Mouse (Mus musculus) WW6 (cell line): Measurements from ENCODE around the gene Gm9732.
"Not testable (repeated sequence)": the region's sequence is repeated elsewhere in the genome, so short reads cannot be mapped to it uniquely, and the experiment has no call there.

Source experiments
- DNase-seq: peaks from one replicate; pipeline ENCODE4 v3.0.0-alpha.2; 2013; ENCODE audit warnings: low read depth, low spot score

The Gm9732 gene

DNA sequence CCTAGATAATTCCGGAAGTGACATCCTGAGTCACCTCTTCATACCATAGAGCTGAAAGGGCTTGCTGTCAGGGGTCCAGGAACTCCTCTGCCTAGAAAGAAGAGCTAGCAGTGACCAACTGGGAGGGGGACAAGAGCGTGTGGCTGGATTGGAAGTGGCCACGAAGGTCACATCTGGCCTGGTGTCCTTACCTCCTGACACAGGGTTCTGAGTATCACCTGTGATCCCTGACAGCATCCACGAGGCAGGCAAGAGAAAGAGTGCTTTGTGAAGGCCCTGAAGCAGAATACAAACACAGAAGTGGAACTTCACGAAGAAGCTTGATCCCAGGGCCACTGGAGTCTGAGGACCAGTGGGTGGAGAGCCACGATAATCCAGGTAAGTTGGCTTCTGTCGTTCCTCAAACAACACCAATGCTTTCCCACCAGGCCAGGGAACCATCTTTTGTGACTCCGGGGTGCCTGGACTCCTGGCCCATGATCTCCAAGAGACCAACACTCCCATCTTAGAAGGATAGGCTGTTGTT, at the start of gene Gm9732:
Gene Gm9732 (plus strand): TSS at position 51 of the 526 bp plus-strand sequence.
- DNase-seq = not testable (repeated sequence)

DNA sequence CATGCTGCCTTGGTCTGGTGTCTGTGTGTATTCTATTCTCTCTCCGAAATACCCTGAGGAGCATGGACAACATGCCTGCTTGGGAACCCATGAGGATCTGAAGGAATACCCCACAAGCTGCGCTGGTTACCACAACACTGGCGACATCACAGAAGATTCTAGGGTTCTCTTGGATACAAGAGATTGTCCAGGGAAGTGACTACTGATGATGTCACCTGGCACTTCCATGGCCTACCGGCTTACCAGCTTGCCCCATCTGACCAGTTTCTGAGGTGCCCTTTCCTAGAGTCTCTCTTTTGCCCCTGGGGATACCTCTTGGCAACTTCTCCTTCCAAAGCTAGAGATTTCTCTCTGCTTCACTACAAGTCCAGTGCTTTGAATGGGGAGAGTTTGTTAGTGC, 39.6 kb upstream of the Gm9732 start, which contains the start of gene Gm8122:
Gene Gm8122 (minus strand): TSS at position 101 of the 400 bp plus-strand sequence.
- not testable (repeated sequence) for DNase-seq

DNA sequence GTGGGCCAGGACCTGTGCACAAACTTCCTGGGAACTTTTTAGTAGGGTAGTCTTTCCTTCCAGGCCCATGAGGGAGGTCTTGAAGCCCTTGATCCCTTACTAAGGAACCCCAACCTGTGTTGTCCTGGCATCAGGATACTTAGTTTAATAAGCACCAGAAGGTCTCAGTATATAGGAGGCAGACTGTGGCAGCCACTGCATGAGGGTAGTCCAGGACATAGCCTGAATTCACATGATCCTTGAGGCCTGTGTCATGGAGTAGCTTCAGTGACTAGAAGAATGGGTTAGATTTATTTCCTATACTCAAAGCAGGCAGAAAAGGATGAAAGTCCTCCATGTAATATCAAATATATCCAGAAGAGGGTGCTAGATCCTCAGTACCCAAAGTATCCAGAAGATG, 37.1 kb upstream of the Gm9732 start:
- not testable (repeated sequence) for DNase-seq

DNA sequence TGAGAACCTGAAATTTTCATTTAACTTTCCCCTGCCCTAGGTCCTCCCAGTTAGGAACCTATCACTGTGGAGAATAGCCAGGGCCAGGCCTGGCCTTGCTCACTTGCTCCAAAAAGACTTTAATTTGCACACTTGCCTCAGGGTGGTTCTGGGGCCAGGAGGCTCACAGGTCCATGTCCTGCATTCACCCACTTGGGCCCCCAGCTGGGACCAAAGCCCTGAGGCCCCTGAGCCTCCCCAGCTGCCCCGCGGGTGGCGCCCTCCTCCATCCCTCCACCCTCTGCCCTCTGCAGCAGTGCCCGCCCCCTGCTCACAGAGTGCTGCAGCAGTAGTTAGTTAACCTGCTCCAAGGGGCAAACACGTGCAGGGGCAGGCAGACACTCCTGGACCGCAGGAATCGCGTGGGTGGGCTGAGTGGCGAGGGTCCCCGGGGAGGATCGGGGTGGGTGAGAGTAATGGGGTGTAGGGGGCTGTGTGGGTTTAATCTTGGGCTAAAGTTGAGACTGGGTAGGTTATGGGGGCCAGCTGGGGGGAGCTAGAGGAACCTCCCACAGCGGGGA, 25.1 kb upstream of the Gm9732 start:
- not testable (repeated sequence) for DNase-seq

DNA sequence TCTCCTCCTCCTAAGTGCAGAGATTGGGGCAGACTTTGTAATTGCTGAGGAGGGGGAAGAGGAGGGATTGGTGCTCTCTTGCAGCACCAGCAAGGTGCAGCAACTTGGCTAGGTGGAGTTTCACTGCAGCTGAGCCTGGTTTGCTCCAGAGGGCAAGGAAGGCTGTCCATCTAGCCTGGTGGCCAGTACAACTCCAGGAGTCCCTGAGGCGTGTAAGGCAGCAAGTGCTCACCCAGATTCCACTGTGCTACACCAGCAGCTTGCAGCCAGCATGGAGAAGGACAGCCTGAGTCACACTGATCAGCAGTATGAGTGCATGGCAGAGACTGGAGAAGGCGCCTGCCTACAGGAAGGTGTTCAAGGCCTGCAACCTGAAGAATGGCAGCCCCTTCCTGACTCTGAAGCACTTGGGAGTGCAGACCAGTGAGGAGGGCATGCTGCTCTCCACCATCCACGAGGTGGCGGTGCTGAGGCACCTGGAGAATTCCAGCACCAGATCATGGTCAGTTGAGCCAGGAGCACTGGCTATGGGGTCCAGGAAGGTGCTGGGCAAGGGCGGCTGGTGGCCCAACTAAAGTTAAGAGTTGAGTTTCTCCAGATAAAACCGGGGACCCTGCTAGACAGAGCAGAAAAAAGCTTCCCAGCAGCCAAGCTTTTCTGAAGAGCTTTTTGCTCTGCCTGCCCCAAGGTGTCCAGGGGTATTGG, 24.1 kb upstream of the Gm9732 start:
- DNase-seq = not testable (repeated sequence)

DNA sequence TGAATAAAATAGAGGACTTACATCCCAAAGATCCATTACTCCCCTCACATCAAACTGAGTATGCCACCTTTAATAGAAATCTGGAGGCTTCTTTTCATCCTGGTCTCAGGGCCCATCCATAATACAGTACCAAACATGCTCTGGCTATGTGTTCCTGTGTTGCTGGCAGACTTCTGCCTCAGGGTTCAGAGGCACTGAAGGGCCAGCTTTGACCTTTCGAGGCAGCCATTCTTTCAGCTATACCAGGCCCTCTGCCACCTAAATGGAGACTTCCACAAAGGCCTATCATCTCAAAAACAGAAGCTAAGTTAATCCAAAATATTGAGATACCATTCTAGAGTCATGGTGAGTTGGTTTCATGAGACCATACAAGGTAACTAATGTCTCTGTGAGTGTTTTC, 18.3 kb upstream of the Gm9732 start:
- not testable (repeated sequence) for DNase-seq

DNA sequence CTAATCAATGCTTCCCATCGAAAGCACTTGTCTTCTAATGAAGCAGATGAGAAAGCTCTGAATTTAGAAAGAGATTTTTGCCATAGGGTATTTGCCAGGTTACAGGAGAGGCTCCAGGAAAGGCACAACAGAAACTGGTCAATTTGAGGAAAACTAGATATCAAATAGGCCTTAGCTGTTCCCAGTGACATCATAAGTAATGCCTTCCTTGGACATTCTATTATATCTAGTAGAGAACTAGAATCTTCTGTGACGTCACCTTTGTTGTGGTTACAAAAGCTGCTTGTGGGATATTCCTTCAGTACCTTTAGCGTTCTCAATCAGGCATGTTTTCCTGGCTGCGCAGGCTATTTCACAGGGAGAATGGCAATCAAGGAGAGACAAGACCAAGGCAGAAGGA, 16.5 kb upstream of the Gm9732 start, which contains the start of gene Gm8126:
Gene Gm8126 (plus strand): TSS at position 301 of the 400 bp plus-strand sequence.
- DNase-seq = not testable (repeated sequence)

DNA sequence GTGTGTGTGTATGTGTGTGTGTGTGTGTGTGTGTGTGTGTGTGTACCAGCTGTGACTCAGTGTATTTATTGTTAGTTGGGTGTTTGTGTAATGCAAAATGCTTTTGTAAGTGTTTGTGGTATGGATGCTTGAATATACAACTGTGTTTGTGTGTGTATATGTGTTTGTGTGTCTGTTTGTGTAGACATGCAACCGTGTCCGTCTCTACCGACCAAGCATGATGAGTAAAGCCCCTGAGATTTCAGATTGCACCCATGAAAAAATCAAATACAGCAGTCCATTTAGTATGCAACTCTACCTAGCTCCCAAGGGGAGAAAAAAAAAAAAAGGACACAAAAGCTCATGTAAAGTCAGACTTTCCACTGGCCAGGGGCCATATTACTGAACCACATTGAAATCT, 11.4 kb upstream of the Gm9732 start:
- not testable (repeated sequence) for DNase-seq

DNA sequence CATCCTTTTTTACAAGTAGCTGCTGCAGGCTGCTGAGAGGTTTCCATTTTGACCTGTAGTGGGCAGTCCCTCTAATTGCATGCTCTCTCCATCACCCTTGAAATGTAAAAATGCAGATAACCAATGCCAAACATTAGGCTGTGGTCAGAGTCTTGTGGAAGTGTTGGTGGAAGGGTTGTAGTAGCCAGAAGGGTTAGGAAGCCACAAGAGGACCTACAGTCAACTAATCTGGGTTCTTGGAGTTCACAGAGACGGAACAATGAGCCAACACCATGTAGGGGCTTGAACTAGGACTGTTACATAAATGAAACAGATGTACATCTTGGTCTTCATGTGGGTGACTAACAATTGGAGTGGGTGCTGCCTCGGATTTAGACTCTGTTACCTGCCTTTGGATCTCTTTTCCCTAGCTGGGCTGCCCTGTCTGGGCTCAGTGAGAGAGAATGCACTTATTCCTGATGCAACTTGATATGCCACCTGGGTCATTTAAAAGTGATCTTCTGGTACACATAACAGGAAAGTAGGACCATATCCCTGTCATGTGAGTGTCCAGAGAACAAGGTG, 6.2 kb upstream of the Gm9732 start:
- not testable (repeated sequence) for DNase-seq

DNA sequence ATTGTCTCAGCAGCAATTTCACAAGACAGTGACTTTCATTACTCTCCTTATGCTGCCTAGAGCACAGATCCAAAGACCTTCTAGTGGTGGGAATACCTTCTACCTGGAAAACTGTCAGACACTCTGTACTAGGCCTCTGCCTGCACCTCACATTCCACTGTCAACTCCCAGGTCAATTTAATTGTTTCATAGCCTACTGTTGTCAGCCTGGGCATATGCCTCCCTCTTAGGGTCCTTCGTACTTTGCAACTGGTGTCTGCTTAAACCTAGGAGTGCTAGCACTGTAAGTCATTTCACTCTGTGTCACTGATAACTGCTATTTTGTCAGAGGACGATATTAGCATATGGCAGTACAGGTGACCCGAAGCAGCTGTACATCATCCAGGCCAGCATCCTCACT, 5.6 kb upstream of the Gm9732 start:
- DNase-seq = not testable (repeated sequence)

DNA sequence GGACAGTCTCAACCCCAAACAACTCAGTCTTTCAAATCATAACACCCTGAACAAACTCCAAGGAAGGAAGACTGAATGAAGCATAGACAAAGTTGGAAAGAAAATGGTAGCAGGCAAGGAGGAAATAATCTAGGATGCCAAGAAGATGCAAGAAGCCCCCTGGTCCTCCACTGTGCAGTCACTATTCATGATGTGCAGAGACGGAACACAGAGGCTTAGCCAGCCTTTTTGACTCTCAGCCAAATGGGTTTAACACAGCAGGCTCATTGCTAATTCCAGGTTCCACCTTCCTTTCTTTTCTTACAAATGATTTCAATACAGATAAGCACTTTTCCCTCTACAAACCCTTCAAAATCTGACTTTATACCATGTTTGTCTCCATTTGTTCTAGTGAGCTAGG, 1.7 kb upstream of the Gm9732 start:
- not testable (repeated sequence) for DNase-seq

DNA sequence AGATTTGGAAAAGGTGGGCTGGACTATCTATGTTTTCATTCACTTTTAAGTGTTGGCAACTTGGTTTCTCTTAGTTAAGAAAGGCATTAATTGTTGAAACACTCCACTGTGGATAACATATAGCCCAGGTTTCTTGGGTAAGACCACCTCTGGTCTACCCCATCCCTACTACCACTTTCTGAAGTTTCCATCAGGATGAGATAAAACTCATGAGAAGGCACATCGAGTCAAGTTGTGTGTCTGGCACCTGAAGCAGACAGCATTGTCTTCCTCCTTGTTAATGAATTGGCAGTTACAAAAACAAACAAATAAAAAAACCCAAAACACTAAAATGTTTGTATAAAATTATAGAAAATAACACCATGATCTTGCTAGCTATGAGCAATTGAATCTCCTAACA, 916 bp downstream of the Gm9732 start:
- not testable (repeated sequence) for DNase-seq

DNA sequence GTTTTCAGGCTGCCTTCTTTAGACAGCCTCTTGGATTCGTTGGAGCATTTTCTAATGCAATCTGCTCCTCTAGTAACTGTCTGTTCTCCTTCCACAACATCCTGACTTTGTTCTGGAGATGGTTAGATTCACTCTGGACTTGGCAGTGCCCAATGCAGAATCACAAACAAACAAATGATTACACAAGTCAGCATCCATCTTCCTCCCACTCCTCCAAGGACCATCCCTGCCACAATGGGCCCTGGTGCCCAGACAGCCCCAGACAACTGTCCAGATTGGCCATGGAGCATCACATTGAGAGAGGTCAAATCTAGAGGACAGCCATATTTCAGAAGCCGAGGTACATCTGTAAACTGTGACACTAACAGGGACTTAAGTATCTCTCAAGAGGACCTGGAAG, 2.6 kb downstream of the Gm9732 start:
- DNase-seq = not testable (repeated sequence)

DNA sequence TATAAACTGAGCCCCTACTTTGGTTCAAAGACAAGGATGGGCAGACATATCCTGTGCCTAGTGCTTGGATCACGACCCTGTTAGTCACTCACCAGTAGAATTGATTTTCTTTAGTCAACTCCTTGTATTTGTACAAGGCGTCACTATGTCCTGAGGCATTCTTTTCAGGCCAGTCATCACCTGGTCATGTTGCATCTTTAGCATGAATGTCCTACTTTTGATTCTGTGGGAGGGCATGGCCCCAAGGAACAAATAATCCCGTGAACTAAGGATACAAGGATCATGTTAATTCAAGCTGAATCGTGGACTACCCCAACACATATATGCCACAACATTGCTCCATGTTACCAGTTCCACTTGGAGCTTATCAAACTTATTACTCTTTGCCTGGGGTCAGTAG, 3.3 kb downstream of the Gm9732 start:
- DNase-seq = not testable (repeated sequence)

DNA sequence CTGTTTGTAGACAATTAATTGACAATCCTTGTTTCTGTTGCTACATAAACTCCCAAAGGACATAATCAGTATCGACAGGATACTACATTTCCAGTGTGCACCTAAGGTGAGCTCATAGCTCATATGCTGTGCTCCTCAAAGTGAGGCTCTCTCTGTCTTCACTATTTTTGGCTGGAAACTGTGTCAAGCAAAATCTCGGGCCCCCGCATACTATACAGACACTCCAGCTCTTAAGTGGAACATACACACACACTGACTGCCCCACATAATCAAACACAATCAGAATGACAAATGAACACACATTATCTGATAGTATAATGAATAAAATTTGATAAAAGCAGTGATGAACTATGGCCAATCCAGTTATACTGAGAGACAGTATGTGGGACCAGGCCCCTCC, 3.8 kb downstream of the Gm9732 start:
- not testable (repeated sequence) for DNase-seq

DNA sequence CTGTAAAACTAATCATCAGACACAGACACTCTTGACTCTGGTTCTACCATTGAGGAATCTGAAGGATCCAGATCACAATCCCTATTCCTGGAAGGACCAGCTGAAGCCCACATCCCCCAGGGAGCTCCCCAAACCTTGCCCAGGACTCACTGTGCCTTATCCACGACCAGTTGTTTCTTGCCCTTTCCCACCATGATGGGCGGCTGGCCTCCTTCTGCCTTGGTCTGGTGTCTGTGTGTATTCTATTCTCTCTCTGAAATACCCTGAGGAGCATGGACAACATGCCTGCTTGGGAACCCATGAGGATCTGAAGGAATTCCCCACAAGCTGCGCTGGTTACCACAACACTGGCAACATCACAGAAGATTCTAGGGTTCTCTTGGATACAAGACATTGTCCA, 18.7 kb downstream of the Gm9732 start, which contains the start of gene Gm8127:
Gene Gm8127 (minus strand): TSS at position 330 of the 400 bp plus-strand sequence.
- not testable (repeated sequence) for DNase-seq

DNA sequence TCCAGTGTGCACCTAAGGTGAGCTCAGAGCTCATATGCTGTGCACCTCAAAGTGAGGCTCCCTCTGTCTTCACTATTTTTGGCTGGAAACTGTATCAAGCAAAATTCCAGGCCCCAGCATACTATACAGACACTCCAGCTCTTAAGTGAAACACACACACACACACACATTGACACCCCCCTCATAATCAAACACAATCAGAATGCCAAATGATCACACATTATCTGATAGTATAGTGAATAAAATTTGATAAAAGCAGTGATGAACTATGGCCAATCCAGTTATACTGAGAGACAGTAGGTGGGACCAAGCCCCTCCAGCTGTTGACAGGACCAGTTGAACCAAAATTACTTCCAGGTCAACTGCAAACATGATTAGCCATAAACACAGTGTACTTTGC, 44.7 kb downstream of the Gm9732 start:
- DNase-seq = not testable (repeated sequence)

DNA sequence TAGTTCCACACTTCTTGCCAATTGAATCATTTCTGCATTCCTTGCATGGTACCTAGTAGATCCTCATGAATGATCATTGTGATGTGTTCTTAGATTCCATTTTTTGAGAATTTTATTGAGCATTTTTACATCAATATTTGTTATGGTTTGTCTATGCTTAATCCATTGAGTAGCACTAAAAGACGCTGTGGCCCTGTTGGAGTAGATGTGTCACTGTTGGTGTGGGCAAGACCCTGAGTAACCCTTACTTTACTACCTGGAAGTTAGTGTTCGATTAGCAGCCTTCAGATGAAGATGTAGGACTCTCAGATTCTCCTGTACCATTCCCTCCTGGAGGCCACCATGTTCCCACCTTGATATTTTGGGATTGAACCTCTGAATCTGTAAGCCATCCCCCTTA, 53.8 kb downstream of the Gm9732 start:
- not testable (repeated sequence) for DNase-seq

DNA sequence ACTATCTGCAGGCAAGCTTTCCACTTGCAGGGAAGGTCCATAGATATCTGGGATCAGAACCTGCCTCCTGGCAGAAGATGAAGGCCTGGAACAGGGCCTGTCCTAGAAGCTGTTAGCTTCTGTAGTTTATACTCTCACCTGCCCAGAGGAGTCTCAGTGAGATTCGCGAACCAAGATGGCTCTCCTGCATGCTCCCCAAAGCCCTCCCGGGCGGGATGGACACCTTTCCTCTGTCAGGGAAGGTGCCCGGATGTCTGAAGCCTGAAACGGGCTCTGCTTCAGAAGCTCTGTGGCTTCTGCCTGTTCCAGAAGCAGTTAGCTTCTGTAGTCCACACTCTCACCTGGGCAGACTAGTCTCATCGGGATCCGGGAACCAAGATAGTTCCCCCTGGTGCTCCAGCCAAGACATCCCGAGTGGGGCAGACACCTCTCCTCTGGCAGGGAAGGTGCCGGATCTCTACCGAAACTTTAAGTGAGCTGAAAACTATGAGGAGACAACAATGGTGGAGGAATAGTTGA, 56.6 kb downstream of the Gm9732 start:
- DNase-seq = not testable (repeated sequence)

DNA sequence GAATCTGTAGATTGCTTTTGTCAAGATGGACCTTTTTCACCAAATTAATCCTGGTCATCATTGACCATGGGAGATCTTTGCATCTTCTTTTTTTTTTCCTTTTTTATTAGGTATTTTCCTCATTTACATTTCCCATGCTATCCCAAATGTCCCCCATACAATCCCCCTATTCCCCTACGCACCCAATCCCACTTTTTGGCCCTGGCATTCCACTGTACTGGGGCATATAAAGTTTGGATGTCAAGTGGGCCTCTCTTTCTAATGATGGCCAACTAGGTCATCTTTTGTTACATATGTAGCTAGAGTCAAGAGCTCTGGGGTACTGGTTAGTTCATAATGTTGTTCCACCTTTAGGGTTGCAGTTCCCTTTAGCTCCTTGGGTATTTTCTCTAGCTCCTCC, 62.8 kb downstream of the Gm9732 start:
- not testable (repeated sequence) for DNase-seq

DNA sequence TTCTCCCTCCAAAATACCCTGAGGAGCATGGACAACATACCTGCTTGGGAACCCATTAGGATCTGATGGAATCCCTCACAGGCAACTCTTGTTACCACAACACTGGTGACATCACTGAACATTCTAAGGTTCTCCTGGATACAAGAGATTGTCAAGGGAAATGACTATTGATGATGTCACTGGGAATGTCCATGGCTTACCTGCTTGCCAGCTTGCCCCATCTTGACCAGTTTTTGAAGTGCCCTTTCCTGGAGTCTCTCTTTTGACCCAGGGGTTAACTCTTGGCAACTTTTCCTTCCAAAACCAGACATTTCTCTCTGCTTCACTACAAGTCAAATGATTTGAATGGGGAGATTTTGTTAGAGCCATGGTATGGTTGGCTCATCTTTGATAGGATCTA, 72.9 kb downstream of the Gm9732 start, which contains the start of gene 1700001F09Rik:
Gene 1700001F09Rik (minus strand): TSS at position 101 of the 400 bp plus-strand sequence.
- not testable (repeated sequence) for DNase-seq

DNA sequence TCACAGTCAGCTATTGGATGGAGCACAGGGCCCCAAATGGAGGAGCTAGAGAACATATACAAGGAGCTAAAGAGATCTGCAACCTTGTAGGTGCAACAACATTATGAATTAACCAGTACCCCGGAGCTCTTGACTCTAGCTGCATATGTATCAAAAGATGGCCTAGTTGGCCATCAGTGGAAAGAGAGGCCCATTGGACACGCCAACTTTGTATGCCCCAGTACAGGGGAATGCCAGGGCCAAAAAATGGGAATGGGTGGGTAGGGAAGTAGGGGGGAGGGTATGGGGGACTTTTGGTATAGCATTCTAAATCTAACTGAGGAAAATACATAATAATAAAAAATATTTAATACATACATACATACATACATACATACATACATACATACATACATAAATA, 78.1 kb downstream of the Gm9732 start:
- not testable (repeated sequence) for DNase-seq
